Mouse (Mus musculus): ENCODE data around the gene Fbxw10. TPM values are rescaled to one million over a fixed set of nuclear protein-coding genes. Genes with fewer than 3 reads are reported as not detected.
A peak's percentile ranks its signal among the peaks of the same experiment; 100 is the strongest.

Fbxw10 gene
- total RNA-seq, 2 experiments from 2014 or later, result 0.39 to 0.57 TPM

DNA sequence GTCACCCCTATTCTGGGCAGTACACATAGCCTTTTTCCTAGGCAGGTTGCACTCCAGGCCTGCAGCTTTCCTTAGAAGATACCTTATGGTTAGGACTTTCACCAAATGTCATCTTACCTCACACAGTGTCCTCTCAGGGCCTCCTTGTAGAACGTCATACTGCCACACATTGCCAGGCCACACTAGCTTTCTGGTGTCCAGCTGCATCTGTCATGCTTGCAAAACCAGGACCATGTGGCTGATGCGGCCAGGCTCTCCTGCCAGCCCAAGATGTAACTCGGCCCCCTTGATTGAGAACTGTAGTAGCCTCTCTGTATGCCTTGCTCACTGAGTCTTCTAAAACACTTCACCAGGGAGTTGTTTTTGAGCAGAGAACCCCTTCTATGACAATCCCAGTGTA is 19.0 kb upstream of the Fbxw10 start:
- no peak for DNase-seq (ENCODE audit: low spot score in 2 of 2)
- intact Hi-C loops (cut with DNase I), result no loop called here

DNA sequence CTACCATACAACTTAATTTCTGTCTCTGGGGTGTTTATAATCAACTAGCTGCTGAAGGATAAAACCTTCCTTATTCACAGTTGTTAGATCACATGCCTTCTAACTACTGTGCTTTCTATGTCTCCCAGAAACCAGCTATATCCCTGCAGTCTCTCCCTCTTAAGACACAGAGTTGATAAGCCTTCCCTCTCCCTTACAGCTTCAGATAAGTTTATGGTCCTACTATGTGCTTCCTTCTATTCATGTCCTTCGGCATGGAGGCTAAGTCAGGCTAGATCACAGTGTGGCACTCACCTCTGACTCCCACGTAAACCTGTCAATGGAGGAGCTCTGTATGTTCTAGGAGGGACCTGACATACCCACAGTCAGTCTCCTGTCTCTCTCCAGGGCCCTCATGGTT is 16.5 kb upstream of the Fbxw10 start:
- no peak for DNase-seq (ENCODE audit: low spot score in 2 of 2)
- intact Hi-C loops (cut with DNase I), result no loop called here

DNA sequence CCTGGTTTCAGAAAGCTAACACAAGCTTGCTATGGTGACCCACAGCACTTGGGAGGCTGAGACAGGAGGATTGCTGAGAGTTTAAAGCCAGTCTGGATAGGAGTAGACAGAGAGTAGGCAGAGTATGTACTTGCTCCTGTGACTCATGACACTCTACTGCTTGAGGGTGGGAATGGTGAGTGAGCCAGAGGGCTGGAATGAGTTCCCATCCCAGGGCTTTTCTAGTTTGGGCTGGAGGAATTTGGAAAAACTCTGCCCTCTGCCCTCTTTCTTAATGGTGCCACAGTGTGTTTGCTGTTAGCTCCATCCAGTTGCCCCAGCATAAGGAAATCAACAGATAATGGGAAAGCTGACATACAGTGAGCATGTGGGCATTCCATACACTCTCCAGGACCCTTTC is 15.0 kb upstream of the Fbxw10 start:
- intact Hi-C loops (cut with DNase I), result no loop called here

DNA sequence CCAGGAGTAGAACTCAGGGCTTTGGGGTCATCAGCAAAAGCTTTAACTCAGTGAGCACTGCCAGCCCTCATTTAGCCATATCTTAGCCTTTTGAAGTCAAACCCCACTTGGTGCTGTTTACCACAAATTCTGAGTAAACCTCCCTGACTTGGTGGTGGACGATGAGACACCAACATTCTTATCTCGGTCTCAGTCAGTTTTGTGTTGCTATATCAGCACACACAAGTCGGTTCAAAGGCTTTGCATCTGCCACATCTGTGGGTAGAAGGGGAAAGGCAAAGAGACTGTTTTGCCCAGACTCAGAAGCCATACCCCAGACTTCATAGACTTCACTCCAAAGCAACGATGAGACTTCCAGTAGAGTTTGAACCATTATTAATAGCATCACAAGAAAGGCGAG is 2.3 kb upstream of the Fbxw10 start:
- DNase-seq (ENCODE audit: low spot score in 2 of 2), result no peak
- intact Hi-C loops (cut with DNase I), result no loop called here

More for the DNA sequence above, 15.0 kb upstream of the Fbxw10 start:
- no peak for DNase-seq (ENCODE audit: low spot score in 2 of 2)

- intact Hi-C loops (cut with DNase I), result no loop called here
Observed at GRCm38 (mm10) chr11:62845730-62846129, 1.1 kb upstream of the Fbxw10 start.

DNA sequence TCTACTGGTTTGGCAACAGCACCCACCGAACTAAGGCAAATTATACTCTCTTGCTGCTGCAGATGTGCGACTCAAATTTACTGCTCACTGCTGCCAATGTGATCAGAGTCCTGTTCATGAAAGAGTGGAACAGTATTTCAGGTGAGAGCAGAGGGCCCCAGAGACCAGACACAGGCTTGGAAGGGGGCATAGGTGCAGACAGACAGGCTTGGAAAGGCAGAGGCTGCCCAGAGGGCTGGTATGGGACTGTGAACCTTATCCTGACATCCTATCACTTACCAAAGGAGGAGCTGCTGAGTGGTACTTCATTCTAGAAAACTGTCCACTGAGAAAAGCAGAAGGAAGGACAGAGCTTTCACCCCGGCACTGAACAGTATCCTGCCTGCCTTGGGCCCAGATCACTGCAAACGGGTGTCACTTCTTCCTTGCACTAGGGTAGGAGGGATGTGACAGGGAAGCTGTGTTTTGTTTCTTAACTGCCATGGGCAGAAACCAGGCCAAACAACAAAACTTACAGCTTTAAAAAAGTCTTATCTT is 854 bp downstream of the Fbxw10 start:
- peak in 1 of 2 experiments; percentile 7 for DNase-seq (ENCODE audit: low spot score in 2 of 2)
- intact Hi-C loops (cut with DNase I), result no loop called here

More at GRCm38 (mm10) chr11:62845730-62846129, 1.1 kb upstream of the Fbxw10 start:
- no peak for DNase-seq (ENCODE audit: low spot score in 2 of 2)

GRCm38 (mm10) chr11:62848301-62848700 is 1.4 kb downstream of the Fbxw10 start:
- intact Hi-C loops (cut with DNase I), result no loop called here

DNA sequence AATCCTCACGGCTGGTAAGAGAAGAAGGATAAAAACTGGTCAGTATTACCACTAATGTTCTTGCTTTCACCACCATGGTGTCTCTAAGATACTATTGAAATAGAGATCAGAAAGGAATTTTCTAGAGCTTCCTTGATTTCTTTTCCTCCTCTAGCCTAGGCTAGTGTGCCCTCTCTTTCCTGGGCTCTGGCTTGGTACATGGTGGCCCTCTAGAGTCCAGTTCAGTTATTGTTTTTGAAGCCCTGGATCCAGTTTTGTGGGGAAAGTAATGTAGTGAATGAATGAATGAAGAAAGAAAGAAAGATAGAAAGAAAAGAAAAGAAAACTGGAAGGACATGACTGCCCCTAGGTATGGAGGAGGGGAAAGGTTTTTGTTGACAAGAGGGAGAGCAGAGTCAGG is 4.3 kb downstream of the Fbxw10 start:
- intact Hi-C loops (cut with DNase I), result loop anchor here (1.0 to 5.0 kb wide), 2 partner anchors 94 to 109 kb away; no protein-coding TSS in a partner anchor

More at GRCm38 (mm10) chr11:62848301-62848700, 1.4 kb downstream of the Fbxw10 start:
- DNase-seq (ENCODE audit: low spot score in 2 of 2), result no peak

GRCm38 (mm10) chr11:62853334-62853733 is 6.5 kb downstream of the Fbxw10 start:
- DNase-seq (ENCODE audit: low spot score in 2 of 2), result no peak
- intact Hi-C loops (cut with DNase I), result loop anchor here (5.0 kb wide), 1 partner anchor 111 kb away; no protein-coding TSS in a partner anchor

More for the DNA sequence above, 4.3 kb downstream of the Fbxw10 start:
- DNase-seq (ENCODE audit: low spot score in 2 of 2), result peak in 1 of 2 experiments; percentile 34

DNA sequence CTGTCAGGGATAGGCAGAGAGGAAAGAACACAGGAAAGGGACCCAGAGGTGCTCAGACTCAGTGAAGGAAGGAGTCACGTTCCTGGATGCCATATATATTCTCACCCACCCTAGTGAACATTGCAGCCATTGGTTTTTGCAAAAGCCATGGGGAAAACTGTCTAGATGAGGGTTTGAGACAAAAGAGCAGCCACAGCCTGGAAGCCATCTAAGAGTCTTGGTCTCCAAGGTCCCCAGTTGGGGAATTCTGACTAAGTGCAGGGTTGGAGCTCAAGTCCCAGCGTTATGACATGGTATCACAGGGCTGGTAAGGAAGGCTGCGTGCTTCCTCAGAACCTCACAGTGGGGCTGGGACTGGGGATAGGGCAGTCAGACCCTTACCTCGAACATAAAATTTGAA is 18.7 kb downstream of the Fbxw10 start:
- no peak for DNase-seq (ENCODE audit: low spot score in 2 of 2)

GRCm38 (mm10) chr11:62866685-62867084 is 19.8 kb downstream of the Fbxw10 start:
- intact Hi-C loops (cut with DNase I), result no loop called here
- DNase-seq (ENCODE audit: low spot score in 2 of 2), result no peak

More for the DNA sequence above, 18.7 kb downstream of the Fbxw10 start:
- intact Hi-C loops (cut with DNase I), result no loop called here

GRCm38 (mm10) chr11:62869201-62869600 is 22.3 kb downstream of the Fbxw10 start:
- DNase-seq (ENCODE audit: low spot score in 2 of 2), result peak in 1 of 2 experiments; percentile 6
- intact Hi-C loops (cut with DNase I), result no loop called here

GRCm38 (mm10) chr11:62869715-62870371 is 23.0 kb downstream of the Fbxw10 start:
- intact Hi-C loops (cut with DNase I), result no loop called here

GRCm38 (mm10) chr11:62873479-62873878 is 26.6 kb downstream of the Fbxw10 start:
- no peak for DNase-seq (ENCODE audit: low spot score in 2 of 2)
- intact Hi-C loops (cut with DNase I), result no loop called here

More at GRCm38 (mm10) chr11:62869715-62870371, 23.0 kb downstream of the Fbxw10 start:
- DNase-seq (ENCODE audit: low spot score in 2 of 2), result no peak

DNA sequence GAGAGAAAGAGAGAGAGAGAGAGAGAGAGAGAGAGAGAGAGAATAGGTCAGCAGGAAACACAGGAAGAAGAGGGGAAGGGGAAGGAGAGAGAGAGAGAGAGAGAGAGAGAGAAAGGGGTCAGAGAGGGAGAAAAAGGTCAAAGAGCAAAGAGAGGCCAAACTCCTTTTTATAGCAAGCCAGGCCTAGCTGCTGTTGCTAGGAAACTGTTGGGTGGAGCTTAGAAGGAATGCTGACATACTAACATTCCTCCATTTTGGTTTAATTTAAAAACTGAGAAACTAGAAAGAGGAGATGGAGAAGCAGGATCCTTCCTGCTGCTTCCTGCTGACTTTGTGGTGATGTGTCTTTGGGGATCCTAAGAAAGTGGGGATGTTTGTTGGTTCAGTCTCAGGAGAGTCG is 28.8 kb downstream of the Fbxw10 start:
- intact Hi-C loops (cut with DNase I), result no loop called here
- no peak for DNase-seq (ENCODE audit: low spot score in 2 of 2)

DNA sequence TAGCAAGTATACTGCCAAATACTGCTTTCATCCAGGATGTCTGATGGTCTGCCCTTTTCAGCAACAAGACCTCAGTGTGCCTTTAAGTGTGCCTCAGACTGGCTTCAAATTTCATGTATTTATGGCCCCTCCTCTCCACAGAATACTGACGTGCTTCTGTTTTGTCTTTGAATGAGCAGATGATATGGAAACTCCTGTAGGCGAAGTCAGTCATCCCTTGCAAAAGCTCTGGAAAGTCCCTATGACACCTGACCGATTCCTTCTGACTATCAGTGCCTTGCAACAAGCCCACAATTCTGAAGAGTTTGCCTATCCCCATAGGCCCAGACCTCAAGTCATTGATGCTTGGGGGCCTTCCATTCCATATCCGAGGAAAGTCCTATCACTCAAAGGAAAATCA is 29.6 kb downstream of the Fbxw10 start:
- no peak for DNase-seq (ENCODE audit: low spot score in 2 of 2)
- intact Hi-C loops (cut with DNase I), result no loop called here

DNA sequence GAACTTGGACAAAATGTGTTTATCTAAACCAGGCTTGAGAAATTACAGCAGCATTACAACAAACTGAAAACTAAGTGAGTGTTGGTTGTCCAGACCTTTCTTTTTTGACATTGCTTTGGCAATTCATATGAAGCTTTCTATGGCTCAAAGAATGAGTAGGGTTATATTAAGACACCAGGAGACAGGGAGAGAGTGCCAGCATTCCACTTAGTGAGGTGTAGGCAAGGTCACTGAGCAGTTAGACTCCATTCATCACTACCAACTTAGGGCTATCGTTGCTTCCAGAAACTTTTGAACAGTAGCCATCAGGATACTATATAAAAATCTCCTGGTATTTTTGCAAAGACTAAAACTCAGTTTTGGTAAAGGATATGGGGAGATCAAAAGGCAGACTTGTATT is 30.5 kb downstream of the Fbxw10 start:
- DNase-seq (ENCODE audit: low spot score in 2 of 2), result no peak
- intact Hi-C loops (cut with DNase I), result no loop called here

- intact Hi-C loops (cut with DNase I), result no loop called here
Observed at GRCm38 (mm10) chr11:62878728-62879127, 31.9 kb downstream of the Fbxw10 start.

GRCm38 (mm10) chr11:62879220-62880048 is 32.6 kb downstream of the Fbxw10 start, which contains the start of gene Tvp23b:
Tvp23b (plus strand) TSS chr11:62879455.
- intact Hi-C loops (cut with DNase I), result no loop called here
- DNase-seq (ENCODE audit: low spot score in 2 of 2), result peak; percentile 95 to 99

More at GRCm38 (mm10) chr11:62878728-62879127, 31.9 kb downstream of the Fbxw10 start:
- peak; percentile 22 to 33 for DNase-seq (ENCODE audit: low spot score in 2 of 2)

- DNase-seq (ENCODE audit: low spot score in 2 of 2), result no peak
- intact Hi-C loops (cut with DNase I), result no loop called here
Observed at GRCm38 (mm10) chr11:62883407-62883806, 36.5 kb downstream of the Fbxw10 start.
